Mouse (Mus musculus) left cerebral cortex, adult 18-20 months (tissue): ENCODE measurements around the gene Npr3. TPM values are rescaled to one million over a fixed set of nuclear protein-coding genes. Genes with fewer than 3 reads are reported as not detected.

ENCODE experiments used
- total RNA-seq, 2 experiments: library from RNA; stranded (reverse); gene quantifications; 2 replicates each; pipeline ENCODE4 v1.2.3; 2021

The Npr3 gene
- total RNA-seq, 2 experiments from 2014 or later, result 11.4 to 13.1 TPM

Other genes starting within 250 kb of the Npr3 start
- gene Sub1, start 89.7 kb upstream of the Npr3 start, total RNA-seq, result 100 to 1,000 TPM; 299 to 323 TPM
- 100 to 1,000 TPM; 334 to 364 TPM for gene Zfr, start 210.5 kb upstream of the Npr3 start, total RNA-seq